ENCODE assay signal across 26 mouse cellular contexts in the genomic region with DNA sequence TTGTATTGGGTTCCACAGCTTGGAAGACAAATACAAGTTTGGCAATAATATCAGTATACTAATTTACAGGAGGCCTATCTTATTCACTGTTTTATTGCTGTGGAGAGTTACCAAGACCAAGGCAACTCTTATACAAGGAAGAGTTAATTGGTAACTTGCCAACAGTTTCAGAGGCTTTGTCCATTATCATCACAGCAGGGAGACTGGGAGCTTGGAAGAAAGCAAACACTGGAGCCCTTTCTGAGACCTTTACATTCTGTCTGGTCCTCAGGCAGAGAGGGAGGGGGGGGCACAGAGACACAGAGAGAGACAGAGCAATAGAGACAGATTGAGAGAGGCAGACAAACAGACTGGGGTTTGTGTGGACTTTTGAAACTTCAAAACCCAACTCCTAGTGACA.
DNase-seq lines count a peak whose midpoint lies in the region; ATAC-seq and TF ChIP-seq lines count a peak whose summit lies in the region.
"Had no signal": no experiment of that assay in that cellular context is flagged by ENCODE, and none has a peak within 500 bp of the region (broad histone marks: within the 10 kb centered on the region; RNA-seq: fewer than 3 reads in every experiment).

No protein-coding gene starts in this region.

- H3K27ac ChIP-seq in hindbrain, postnatal 0 days = no peak overlapping the region
- no peak overlapping the region for H3K27ac ChIP-seq in hindbrain, embryonic 13.5 days
- no peak overlapping the region for H3K27ac ChIP-seq in midbrain, postnatal 0 days (ENCODE audit: low read depth, low read length)
- H3K27ac ChIP-seq in midbrain, embryonic 13.5 days = no peak overlapping the region
- H3K27ac ChIP-seq: embryonic facial prominence, embryonic 13.5 days; heart, embryonic 15.5 days; hindbrain, embryonic 12.5 days; liver, embryonic 12.5 days; midbrain, embryonic 12.5 days; neural tube, embryonic 15.5 days had no signal

- TF ChIP-seq CTCF in hindbrain, postnatal 0 days (IDR thresholded peaks at IDR 0.05; ENCODE audit: low read depth) = no peak
- TF ChIP-seq CTCF in midbrain, postnatal 0 days (IDR thresholded peaks at IDR 0.05) = no peak

- no peak overlapping the region for H3K9ac ChIP-seq in hindbrain, postnatal 0 days (replicated peaks; ENCODE audit: low read length)
- H3K9ac ChIP-seq in hindbrain, embryonic 13.5 days = no peak overlapping the region
- H3K9ac ChIP-seq in midbrain, postnatal 0 days (replicated peaks; ENCODE audit: low read length, poor library complexity, severe bottlenecking) = no peak overlapping the region
- no peak overlapping the region for H3K9ac ChIP-seq in midbrain, embryonic 13.5 days (replicated peaks)
- H3K9ac ChIP-seq: embryonic facial prominence, embryonic 13.5 days; heart, embryonic 15.5 days; hindbrain, embryonic 12.5 days; liver, embryonic 12.5 days; liver, postnatal 0 days; midbrain, embryonic 12.5 days; neural tube, embryonic 15.5 days had no signal

- no peak overlapping the region for H3K4me3 ChIP-seq in hindbrain, postnatal 0 days (ENCODE audit: low read length)
- H3K4me3 ChIP-seq in hindbrain, embryonic 13.5 days = no peak overlapping the region
- no peak overlapping the region for H3K4me3 ChIP-seq in midbrain, postnatal 0 days (ENCODE audit: low read depth, low read length)
- no peak overlapping the region for H3K4me3 ChIP-seq in midbrain, embryonic 13.5 days (replicated peaks)
- H3K4me3 ChIP-seq: embryonic facial prominence, embryonic 13.5 days; erythroblast, embryonic 14.5 days; heart, embryonic 15.5 days; hindbrain, embryonic 12.5 days; liver, embryonic 12.5 days; midbrain, embryonic 12.5 days; neural tube, embryonic 15.5 days had no signal

- no peaks in the 10 kb centered on the region for H3K9me3 ChIP-seq in hindbrain, postnatal 0 days (ENCODE audit: low read length)
- H3K9me3 ChIP-seq in hindbrain, embryonic 13.5 days = no peaks in the 10 kb centered on the region
- no peaks in the 10 kb centered on the region for H3K9me3 ChIP-seq in midbrain, postnatal 0 days (ENCODE audit: low read length)
- no peaks in the 10 kb centered on the region for H3K9me3 ChIP-seq in midbrain, embryonic 13.5 days
- H3K9me3 ChIP-seq: embryonic facial prominence, embryonic 13.5 days; heart, embryonic 15.5 days; hindbrain, embryonic 12.5 days; liver, embryonic 12.5 days; midbrain, embryonic 12.5 days; neural tube, embryonic 15.5 days had no signal

- peak; percentile 9 for DNase-seq in embryo, embryonic 11.5 days (ENCODE audit: low read depth, low spot score)
- no peak for DNase-seq in embryo, embryonic 11 days
- peak; percentile 53 for DNase-seq in hindbrain, postnatal 0 days (ENCODE audit: low spot score)
- DNase-seq in midbrain, postnatal 0 days (ENCODE audit: low spot score) = peak; percentile 41
- DNase-seq in retina, embryonic 14.5 days (ENCODE audit: low spot score) = peak; percentile 11
- no peak for DNase-seq in gastrocnemius, postnatal 10 days
- DNase-seq: adrenal gland, postnatal 25 days; gastrocnemius, postnatal 14 days; kidney, adult 2 months; kidney, postnatal 4 days; left cerebral cortex, postnatal 4 days; liver, postnatal 0 days; lung, postnatal 14 days; right cerebral cortex, adult 18-20 months; right cerebral cortex, postnatal 4 days; thymus, postnatal 4 days had no signal

- no peaks in the 10 kb centered on the region for H3K4me1 ChIP-seq in hindbrain, postnatal 0 days (ENCODE audit: insufficient read depth, low read length)
- no peaks in the 10 kb centered on the region for H3K4me1 ChIP-seq in hindbrain, embryonic 13.5 days (replicated peaks)
- H3K4me1 ChIP-seq in midbrain, postnatal 0 days (ENCODE audit: insufficient read depth, low read length) = no peaks in the 10 kb centered on the region
- H3K4me1 ChIP-seq in midbrain, embryonic 13.5 days (replicated peaks) = 0 out of 2 replicates have a peak, but pooled peaks cover 3% of the 10 kb centered on the region
- H3K4me1 ChIP-seq: embryonic facial prominence, embryonic 13.5 days; hindbrain, embryonic 12.5 days; liver, embryonic 12.5 days; midbrain, embryonic 12.5 days; neural tube, embryonic 15.5 days had no signal

- no peaks in the 10 kb centered on the region for H3K27me3 ChIP-seq in hindbrain, postnatal 0 days (ENCODE audit: insufficient read depth, low read length)
- H3K27me3 ChIP-seq in hindbrain, embryonic 13.5 days = no peaks in the 10 kb centered on the region
- no peaks in the 10 kb centered on the region for H3K27me3 ChIP-seq in midbrain, postnatal 0 days (ENCODE audit: insufficient read depth, low read length)
- H3K27me3 ChIP-seq in midbrain, embryonic 13.5 days = no peaks in the 10 kb centered on the region
- H3K27me3 ChIP-seq: embryonic facial prominence, embryonic 13.5 days; heart, embryonic 15.5 days; hindbrain, embryonic 12.5 days; liver, embryonic 12.5 days; midbrain, embryonic 12.5 days; neural tube, embryonic 15.5 days had no signal

- H3K4me2 ChIP-seq in hindbrain, postnatal 0 days (ENCODE audit: low read depth, low read length) = no peak overlapping the region
- no peak overlapping the region for H3K4me2 ChIP-seq in hindbrain, embryonic 13.5 days
- H3K4me2 ChIP-seq in midbrain, postnatal 0 days (ENCODE audit: low read depth, low read length, poor library complexity, severe bottlenecking) = no peak overlapping the region
- no peak overlapping the region for H3K4me2 ChIP-seq in midbrain, embryonic 13.5 days (replicated peaks)
- H3K4me2 ChIP-seq: embryonic facial prominence, embryonic 13.5 days; heart, embryonic 15.5 days; hindbrain, embryonic 12.5 days; liver, embryonic 12.5 days; midbrain, embryonic 12.5 days; neural tube, embryonic 15.5 days had no signal

- ATAC-seq in hindbrain, postnatal 0 days = no peak
- no peak for ATAC-seq in hindbrain, embryonic 13.5 days (ENCODE audit: low FRiP score)
- no peak for ATAC-seq in midbrain, postnatal 0 days (ENCODE audit: low FRiP score)
- no peak for ATAC-seq in midbrain, embryonic 13.5 days
- ATAC-seq: CD4-positive, CD25-positive, alpha-beta regulatory T cell, adult 4 months; liver, embryonic 12.5 days; liver, postnatal 0 days had no signal

- no peaks in the 10 kb centered on the region for H3K36me3 ChIP-seq in hindbrain, postnatal 0 days (ENCODE audit: insufficient read depth, low read length)
- H3K36me3 ChIP-seq in hindbrain, embryonic 13.5 days = no peaks in the 10 kb centered on the region
- H3K36me3 ChIP-seq in midbrain, postnatal 0 days (ENCODE audit: insufficient read depth, low read length) = no peaks in the 10 kb centered on the region
- no peaks in the 10 kb centered on the region for H3K36me3 ChIP-seq in midbrain, embryonic 13.5 days
- H3K36me3 ChIP-seq: embryonic facial prominence, embryonic 13.5 days; heart, embryonic 15.5 days; hindbrain, embryonic 12.5 days; liver, embryonic 12.5 days; midbrain, embryonic 12.5 days; neural tube, embryonic 15.5 days had no signal

Comparison
In these comparisons a context has a peak if more than half of its experiments do, and no peak if none do; other contexts are left out.
1. DNase-seq: peak in embryo, embryonic 11.5 days (single experiment), hindbrain, postnatal 0 days (single experiment), midbrain, postnatal 0 days (single experiment) and retina, embryonic 14.5 days (single experiment); none in embryo, embryonic 11 days (single experiment) and gastrocnemius, postnatal 10 days (single experiment).